Comparison of ENCODE assay signal across 24 mouse cellular contexts in the genomic region with DNA sequence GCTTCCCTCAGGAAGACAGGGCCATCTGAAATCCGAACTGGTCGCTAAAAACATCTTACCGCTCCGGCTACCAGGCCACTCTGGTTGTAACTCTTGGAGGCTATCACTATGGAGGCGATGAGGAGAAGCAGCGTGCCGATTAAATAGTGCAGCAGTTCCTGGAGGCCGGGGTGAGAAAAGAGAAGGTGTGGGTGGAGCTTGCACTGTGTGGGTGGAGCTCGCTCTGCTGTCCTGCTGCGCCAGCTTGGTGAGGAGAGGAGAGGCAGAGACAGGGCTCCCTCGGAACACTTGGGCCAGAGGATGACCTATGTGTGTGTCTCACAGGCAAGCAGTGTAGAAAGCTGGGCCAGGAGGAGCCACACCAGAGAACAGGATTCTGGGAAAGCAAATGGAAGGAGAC. TPM values are rescaled to one million over a fixed set of nuclear protein-coding genes. Genes with fewer than 3 reads are reported as not detected.
DNase-seq lines count a peak whose midpoint lies in the region; ATAC-seq and TF ChIP-seq lines count a peak whose summit lies in the region.
"Had no signal": no experiment of that assay in that cellular context is flagged by ENCODE, and none has a peak within 500 bp of the region (broad histone marks: within the 10 kb centered on the region; RNA-seq: fewer than 3 reads in every experiment).

No protein-coding gene starts in this region.

- H3K9ac ChIP-seq in CH12.LX (ENCODE audit: insufficient read depth, low read depth), result no peak overlapping the region
- H3K9ac ChIP-seq in stomach, postnatal 0 days (ENCODE audit: low read length), result no peak overlapping the region
- no peak overlapping the region for H3K9ac ChIP-seq in kidney, embryonic 15.5 days
- H3K9ac ChIP-seq: embryonic facial prominence, embryonic 13.5 days; forebrain, embryonic 13.5 days; forebrain, postnatal 0 days; heart, embryonic 15.5 days; hindbrain, embryonic 13.5 days; intestine, embryonic 15.5 days had no signal

- dilution Hi-C loops in CH12.LX (cut with MboI; ENCODE audit: extremely low pct_ligation_motif_present, extremely low pct_unique_long_range_greater_than_20kb, low sequenced_read_pairs), result no loop called here

- H3K4me2 ChIP-seq in CH12.LX (ENCODE audit: insufficient read depth, low read depth, poor library complexity, severe bottlenecking), result no peak overlapping the region
- H3K4me2 ChIP-seq in stomach, postnatal 0 days (replicated peaks; ENCODE audit: low read depth), result no peak overlapping the region
- H3K4me2 ChIP-seq in kidney, embryonic 15.5 days, result no peak overlapping the region
- H3K4me2 ChIP-seq: embryonic facial prominence, embryonic 13.5 days; forebrain, embryonic 13.5 days; heart, embryonic 15.5 days; hindbrain, embryonic 13.5 days; intestine, embryonic 15.5 days had no signal

- no peaks in the 10 kb centered on the region for H3K27me3 ChIP-seq in CH12.LX (replicated peaks)
- no peaks in the 10 kb centered on the region for H3K27me3 ChIP-seq in stomach, postnatal 0 days (ENCODE audit: control insufficient read depth, insufficient read depth, low read length)
- H3K27me3 ChIP-seq in kidney, embryonic 15.5 days, result no peaks in the 10 kb centered on the region
- H3K27me3 ChIP-seq: embryonic facial prominence, embryonic 13.5 days; forebrain, embryonic 13.5 days; heart, embryonic 15.5 days; intestine, embryonic 15.5 days had no signal

- no peaks in the 10 kb centered on the region; the same call in 1 of the 2 replicates for H3K79me2 ChIP-seq in CH12.LX (replicated peaks; ENCODE audit: control insufficient read depth, extremely low read depth, insufficient read depth, poor library complexity, severe bottlenecking)

- peaks cover 15 to 45% of the 10 kb centered on the region in 2 experiments for H3K36me3 ChIP-seq in CH12.LX (replicated peaks in 1 of 2; ENCODE audit: control insufficient read depth in 1 of 2, insufficient read depth in 1 of 2, low read length in 1 of 2)
- peaks cover 7% of the 10 kb centered on the region; the same call in 1 of the 2 replicates for H3K36me3 ChIP-seq in stomach, postnatal 0 days (ENCODE audit: control insufficient read depth, insufficient read depth, low read length)
- peaks cover 38% of the 10 kb centered on the region for H3K36me3 ChIP-seq in kidney, embryonic 15.5 days
- H3K36me3 ChIP-seq: hindbrain, embryonic 13.5 days had no signal

- TF ChIP-seq RAD21 in CH12.LX (IDR thresholded peaks at IDR 0.05; ENCODE audit: low read depth, low read length), result no peak

- peaks cover 28 to 53% of the 10 kb centered on the region in 2 experiments for H3K4me1 ChIP-seq in CH12.LX (ENCODE audit: control insufficient read depth in 1 of 2, insufficient read depth in 2 of 2)
- no peaks in the 10 kb centered on the region for H3K4me1 ChIP-seq in stomach, postnatal 0 days (replicated peaks; ENCODE audit: control insufficient read depth, insufficient read depth)
- peaks cover 9% of the 10 kb centered on the region for H3K4me1 ChIP-seq in kidney, embryonic 15.5 days
- H3K4me1 ChIP-seq: heart, embryonic 10.5 days; intestine, embryonic 15.5 days had no signal

- in situ Hi-C loops in CH12.LX (cut with MboI; ENCODE audit: low pct_ligation_motif_present, low pct_unique_long_range_greater_than_20kb, low sequenced_read_pairs), result no loop called here

- TF ChIP-seq CTCF in CH12.LX (conservative IDR thresholded peaks at IDR 0.05 in 1 of 2, IDR thresholded peaks at IDR 0.05 in 1 of 2; ENCODE audit: low read depth in 2 of 2, low read length in 2 of 2), result no peak
- TF ChIP-seq CTCF in stomach, postnatal 0 days (IDR thresholded peaks at IDR 0.05; ENCODE audit: low read depth), result no peak

- H3K4me3 ChIP-seq in CH12.LX (replicated peaks in 1 of 3; ENCODE audit: low read depth in 2 of 3, low read length in 2 of 3, poor library complexity in 1 of 3), result peak overlapping the region in 1 of 3 experiments; percentile 33
- H3K4me3 ChIP-seq in stomach, postnatal 0 days (ENCODE audit: low read depth, low read length), result no peak overlapping the region
- H3K4me3 ChIP-seq in kidney, embryonic 15.5 days (replicated peaks), result no peak overlapping the region
- H3K4me3 ChIP-seq: embryonic facial prominence, embryonic 13.5 days; forebrain, embryonic 13.5 days; heart, embryonic 10.5 days; heart, embryonic 15.5 days; hindbrain, embryonic 13.5 days; intestine, embryonic 15.5 days had no signal

- peak overlapping the region; percentile 11; the same call in 1 of the 2 replicates for H3K27ac ChIP-seq in CH12.LX (ENCODE audit: insufficient read depth, low read depth)
- H3K27ac ChIP-seq in stomach, postnatal 0 days (replicated peaks), result no peak overlapping the region
- H3K27ac ChIP-seq in kidney, embryonic 15.5 days, result no peak overlapping the region
- H3K27ac ChIP-seq: embryonic facial prominence, embryonic 13.5 days; forebrain, embryonic 13.5 days; heart, embryonic 10.5 days; heart, embryonic 15.5 days; hindbrain, embryonic 13.5 days; hindbrain, postnatal 0 days; intestine, embryonic 15.5 days had no signal

- DNase-seq in CD4-positive, CD25-positive, alpha-beta regulatory T cell, adult 2 months (ENCODE audit: low read depth, low spot score), result peak; percentile 39
- DNase-seq in CH12.LX (ENCODE audit: extremely low read depth), result no peak
- peak; percentile 74 for DNase-seq in ZHBTc4 (ENCODE audit: low read depth, low spot score)
- no peak for DNase-seq in stomach, postnatal 0 days (ENCODE audit: low spot score)
- DNase-seq in yolk sac, embryonic 10.5 days (ENCODE audit: low spot score), result no peak
- DNase-seq: adrenal gland, adult 8-10 months; B cell, adult 2 months; cerebellum, adult 18-20 months; cerebellum, adult 9-11 months; cerebellum, postnatal 36 days; forebrain, postnatal 0 days; gastrocnemius, postnatal 10 days; heart, adult 18-20 months; heart, postnatal 14 days; kidney, adult 18-20 months had no signal

- H3K9me3 ChIP-seq in CH12.LX (replicated peaks; ENCODE audit: low read length), result no peaks in the 10 kb centered on the region
- no peaks in the 10 kb centered on the region for H3K9me3 ChIP-seq in stomach, postnatal 0 days (ENCODE audit: control insufficient read depth, low read length)
- H3K9me3 ChIP-seq in kidney, embryonic 15.5 days (replicated peaks), result no peaks in the 10 kb centered on the region
- H3K9me3 ChIP-seq: embryonic facial prominence, embryonic 13.5 days; forebrain, embryonic 13.5 days; heart, embryonic 10.5 days; heart, embryonic 15.5 days; intestine, embryonic 15.5 days had no signal

- WGBS in stomach, postnatal 0 days, result 68% methylated on average over 11 of the region's 11 CpGs
- WGBS in kidney, embryonic 15.5 days, result 72% methylated on average over 11 of the region's 11 CpGs

- no peak for ATAC-seq in CD4-positive, CD25-positive, alpha-beta regulatory T cell, adult 4 months
- ATAC-seq in stomach, postnatal 0 days (ENCODE audit: low FRiP score, low TSS enrichment), result peak; percentile 50; the same call in 1 of the 2 replicates
- ATAC-seq in kidney, embryonic 15.5 days (replicated peaks; ENCODE audit: low FRiP score), result no peak
- ATAC-seq: forebrain, embryonic 13.5 days; forebrain, postnatal 0 days; hindbrain, postnatal 0 days; intestine, embryonic 15.5 days had no signal

- TF ChIP-seq POLR2A in CH12.LX (IDR thresholded peaks at IDR 0.05; ENCODE audit: low read depth, low read length), result no peak

- TF ChIP-seq EP300 in CH12.LX (IDR thresholded peaks at IDR 0.05; ENCODE audit: low read length), result no peak
- TF ChIP-seq EP300 in stomach, postnatal 0 days (optimal IDR thresholded peaks at IDR 0.05), result no peak

TF ChIP-seq in CH12.LX, 34 proteins besides CTCF, POLR2A, EP300 and RAD21:
- TF ChIP-seq HCFC1 (IDR thresholded peaks at IDR 0.05; ENCODE audit: low read depth, low read length) (no peak), NRF1 (IDR thresholded peaks at IDR 0.05; ENCODE audit: low read depth, low read length) (no peak), POLR2AphosphoS2 (IDR thresholded peaks at IDR 0.05; ENCODE audit: low read depth, low read length) (no peak), SMC3 (IDR thresholded peaks at IDR 0.05; ENCODE audit: low read depth, low read length) (no peak), MYC (IDR thresholded peaks at IDR 0.05; ENCODE audit: low read depth, low read length) (no peak), UBTF (IDR thresholded peaks at IDR 0.05; ENCODE audit: low read depth, low read length) (no peak), ETS1 (conservative IDR thresholded peaks at IDR 0.05; ENCODE audit: low read depth, low read length) (no peak), USF2 (conservative IDR thresholded peaks at IDR 0.05; ENCODE audit: low read depth, low read length) (no peak), ZMIZ1 (IDR thresholded peaks at IDR 0.05; ENCODE audit: low read depth, low read length) (no peak)

RNA-seq across cellular contexts. Expression of gene Cmtm7, which starts 19.8 kb away (rescaled TPM):
- 10 to 100 TPM; 78.3 to 83.4 TPM for polyA plus RNA-seq in CD4-positive, CD25-positive, alpha-beta regulatory T cell, adult 4 months (2017; shearing (Covaris generic))
- 73.1 and 80.8 TPM in 2 replicates for total RNA-seq in CH12.LX (2012; rRNA removed)
- total RNA-seq in CH12.LX (2014; rRNA removed), result 37.6 and 46.0 TPM in 2 replicates
- polyA plus RNA-seq in CH12.LX (2012; ENCODE audit: insufficient read length, low read depth), result 38.2 and 45.5 TPM in 2 replicates
- 83.2 and 84.9 TPM in 2 replicates for polyA plus RNA-seq in stomach, postnatal 0 days (2015; fragmentation: Nextera tagmentation; extraction: Ambion mirVana)
- polyA plus RNA-seq in kidney, embryonic 15.5 days (2015; fragmentation: Nextera tagmentation; extraction: Ambion mirVana), result 102 TPM in 2 replicates

RNA-seq across cellular contexts. Expression of gene Cmtm6, which starts 30.9 kb away (rescaled TPM):
- polyA plus RNA-seq in CD4-positive, CD25-positive, alpha-beta regulatory T cell, adult 4 months (2017; shearing (Covaris generic)), result 10 to 100 TPM; 74.0 to 81.7 TPM
- 30.1 and 31.9 TPM in 2 replicates for total RNA-seq in CH12.LX (2012; rRNA removed)
- total RNA-seq in CH12.LX (2014; rRNA removed), result 39.2 and 39.5 TPM in 2 replicates
- polyA plus RNA-seq in CH12.LX (2012; ENCODE audit: insufficient read length, low read depth), result 38.0 and 38.5 TPM in 2 replicates
- 50.9 and 53.9 TPM in 2 replicates for polyA plus RNA-seq in stomach, postnatal 0 days (2015; fragmentation: Nextera tagmentation; extraction: Ambion mirVana)
- 56.3 and 57.6 TPM in 2 replicates for polyA plus RNA-seq in kidney, embryonic 15.5 days (2015; fragmentation: Nextera tagmentation; extraction: Ambion mirVana)

Comparison
In these comparisons a context has a peak if more than half of its experiments do, and no peak if none do; other contexts are left out.
1. DNase-seq: peak in CD4-positive, CD25-positive, alpha-beta regulatory T cell, adult 2 months (single experiment) and ZHBTc4 (single experiment); none in CH12.LX (single experiment), stomach, postnatal 0 days (single experiment) and yolk sac, embryonic 10.5 days (single experiment).